Mouse (Mus musculus) megakaryocyte, embryonic 14.5 days (primary cell): Measurements from ENCODE around the gene H1foo. TPM values are rescaled to one million over a fixed set of nuclear protein-coding genes. Genes with fewer than 3 reads are reported as not detected.

ENCODE experiments used
- H3K27me3 ChIP-seq: replicated peaks from 2 replicates; pipeline ENCODE3; 2012; ENCODE audit warnings: inconsistent platforms
- H3K36me3 ChIP-seq: replicated peaks from 2 replicates; pipeline ENCODE3; 2012; ENCODE audit warnings: low read length, inconsistent platforms, mixed read lengths
- H3K4me1 ChIP-seq: 2 replicates; pipeline ENCODE4 v1.6.1; 2012; ENCODE audit warnings: inconsistent platforms
- H3K4me3 ChIP-seq: replicated peaks from 2 replicates; pipeline ENCODE3; 2012; ENCODE audit warnings: moderate library complexity, mild to moderate bottlenecking, inconsistent platforms
- H3K9me3 ChIP-seq: 2 replicates; pipeline ENCODE4 v1.6.1; 2012; ENCODE audit warnings: inconsistent platforms
- FLI1 ChIP-seq: IDR thresholded peaks from 2 replicates; pipeline ENCODE4 v1.6.1; 2012; ENCODE audit warnings: low read length, inconsistent platforms, mixed read lengths
- GATA1 ChIP-seq: IDR thresholded peaks from 3 replicates; pipeline ENCODE4 v1.6.1; 2012; ENCODE audit warnings: mixed read lengths, low read length, inconsistent platforms, borderline replicate concordance
- polyA plus RNA-seq: library from polyadenylated mRNA; stranded (reverse); fragments of >175 nt; gene quantifications from 2 replicates; pipeline ENCODE4 v1.2.3, GENCODE M21; 2012; ENCODE audit warnings: low replicate concordance; ENCODE audit not compliant: insufficient read depth

H1foo gene
- polyA plus RNA-seq, 1 experiment = not detected

- H3K36me3 ChIP-seq = no peaks in the 10 kb centered on the region
- H3K9me3 ChIP-seq = no peaks in the 10 kb centered on the region
- no peak for TF ChIP-seq GATA1
- TF ChIP-seq FLI1 = no peak
- H3K27me3 ChIP-seq = no peaks in the 10 kb centered on the region
- H3K4me1 ChIP-seq = peaks cover 92% of the 10 kb centered on the region
- H3K4me3 ChIP-seq = no peak overlapping the region
Measured at GRCm38 (mm10) chr6:115908421-115908982, 36.2 kb upstream of the H1foo start.

GRCm38 (mm10) chr6:115909052-115909451 lies 35.7 kb upstream of the H1foo start:
- no peak for TF ChIP-seq GATA1
- Histone ChIP-seq H3K27me3 (no peaks in the 10 kb centered on the region), H3K36me3 (no peaks in the 10 kb centered on the region), H3K4me1 (peaks cover 91% of the 10 kb centered on the region), H3K9me3 (no peaks in the 10 kb centered on the region), H3K4me3 (no peak overlapping the region)

- Histone ChIP-seq H3K9me3 (no peaks in the 10 kb centered on the region), H3K4me1 (peaks cover 90% of the 10 kb centered on the region), H3K27me3 (peaks cover 4% of the 10 kb centered on the region), H3K36me3 (no peaks in the 10 kb centered on the region), H3K4me3 (peak overlapping the region; percentile 77)
- TF ChIP-seq FLI1 (no peak), GATA1 (no peak)
Measured at GRCm38 (mm10) chr6:115909940-115910339, 34.8 kb upstream of the H1foo start.

GRCm38 (mm10) chr6:115911763-115912162 lies 33.0 kb upstream of the H1foo start:
- Histone ChIP-seq H3K4me3 (no peak overlapping the region), H3K36me3 (no peaks in the 10 kb centered on the region), H3K4me1 (peaks cover 90% of the 10 kb centered on the region), H3K9me3 (no peaks in the 10 kb centered on the region), H3K27me3 (peaks cover 4% of the 10 kb centered on the region)
- TF ChIP-seq GATA1 (no peak), FLI1 (no peak)

- Histone ChIP-seq H3K27me3 (peaks cover 4% of the 10 kb centered on the region), H3K36me3 (no peaks in the 10 kb centered on the region), H3K4me1 (peaks cover 85% of the 10 kb centered on the region), H3K9me3 (no peaks in the 10 kb centered on the region), H3K4me3 (no peak overlapping the region)
- TF ChIP-seq FLI1 = no peak
- TF ChIP-seq GATA1 = no peak
Measured at GRCm38 (mm10) chr6:115913482-115913881, 31.3 kb upstream of the H1foo start.

- no peak for TF ChIP-seq GATA1
- TF ChIP-seq FLI1 = no peak
- H3K36me3 ChIP-seq = no peaks in the 10 kb centered on the region
Measured at GRCm38 (mm10) chr6:115914511-115915202, 30.1 kb upstream of the H1foo start.

GRCm38 (mm10) chr6:115915601-115916445 lies 28.9 kb upstream of the H1foo start:
- Histone ChIP-seq H3K27me3 (peaks cover 12% of the 10 kb centered on the region), H3K9me3 (no peaks in the 10 kb centered on the region), H3K4me3 (peak overlapping the region; percentile 5), H3K4me1 (peaks cover 76% of the 10 kb centered on the region), H3K36me3 (no peaks in the 10 kb centered on the region)
- TF ChIP-seq GATA1 = no peak
- no peak for TF ChIP-seq FLI1

More at GRCm38 (mm10) chr6:115914511-115915202, 30.1 kb upstream of the H1foo start:
- peaks cover 4% of the 10 kb centered on the region for H3K27me3 ChIP-seq
- H3K4me3 ChIP-seq = no peak overlapping the region
- peaks cover 78% of the 10 kb centered on the region for H3K4me1 ChIP-seq
- no peaks in the 10 kb centered on the region for H3K9me3 ChIP-seq

GRCm38 (mm10) chr6:115916611-115917010 lies 28.1 kb upstream of the H1foo start:
- Histone ChIP-seq H3K27me3 (peaks cover 12% of the 10 kb centered on the region), H3K36me3 (no peaks in the 10 kb centered on the region), H3K4me1 (peaks cover 68% of the 10 kb centered on the region), H3K4me3 (peak overlapping the region; percentile 33), H3K9me3 (no peaks in the 10 kb centered on the region)
- TF ChIP-seq GATA1 (no peak), FLI1 (no peak)

- Histone ChIP-seq H3K27me3 (peaks cover 19% of the 10 kb centered on the region), H3K4me1 (peaks cover 59% of the 10 kb centered on the region), H3K36me3 (no peaks in the 10 kb centered on the region), H3K9me3 (no peaks in the 10 kb centered on the region), H3K4me3 (no peak overlapping the region)
- no peak for TF ChIP-seq GATA1
- no peak for TF ChIP-seq FLI1
Measured at GRCm38 (mm10) chr6:115918615-115919014, 26.1 kb upstream of the H1foo start.

- Histone ChIP-seq H3K9me3 (no peaks in the 10 kb centered on the region), H3K4me1 (peaks cover 52% of the 10 kb centered on the region), H3K27me3 (peaks cover 28% of the 10 kb centered on the region), H3K4me3 (no peak overlapping the region), H3K36me3 (no peaks in the 10 kb centered on the region)
- TF ChIP-seq FLI1 = no peak
Measured at GRCm38 (mm10) chr6:115919876-115920275, 24.9 kb upstream of the H1foo start.
